Mouse (Mus musculus) liver, embryonic 16.5 days (tissue): ENCODE data around the gene Nhlh1. TPM values are rescaled to one million over a fixed set of nuclear protein-coding genes. Genes with fewer than 3 reads are reported as not detected.
A peak's percentile ranks its signal among the peaks of the same experiment; 100 is the strongest.

ENCODE experiments used
- ATAC-seq: fragments of 200-750 bp; cut with Nextera tagmentation; 2 replicates; pipeline ENCODE4 v1.8.0; 2017; ENCODE audit warnings: low read depth, mild to moderate bottlenecking, moderate number of reproducible peaks, moderate library complexity
- H3K27ac ChIP-seq: fragments of 300-500 bp; sonication (generic); 2 replicates; pipeline ENCODE4 v1.5.1; 2014; ENCODE audit warnings: mild to moderate bottlenecking, low read length
- H3K27me3 ChIP-seq: fragments of 300-500 bp; sonication (generic); 2 replicates; pipeline ENCODE4 v1.6.1; 2014; ENCODE audit warnings: low read depth, low read length, mixed read lengths; ENCODE audit not compliant: control insufficient read depth, insufficient read depth
- H3K36me3 ChIP-seq: fragments of 300-500 bp; sonication (generic); 2 replicates; pipeline ENCODE4 v1.6.1; 2014; ENCODE audit warnings: mild to moderate bottlenecking; ENCODE audit not compliant: control insufficient read depth, insufficient read depth
- H3K4me1 ChIP-seq: fragments of 300-500 bp; sonication (generic); 2 replicates; pipeline ENCODE4 v1.6.1; 2014; ENCODE audit warnings: low read depth, low read length, mixed read lengths; ENCODE audit not compliant: control insufficient read depth
- H3K4me2 ChIP-seq: fragments of 300-500 bp; sonication (generic); 2 replicates; pipeline ENCODE4 v1.6.1; 2014; ENCODE audit warnings: low read depth, low read length, mixed read lengths
- H3K4me3 ChIP-seq: fragments of 300-500 bp; sonication (generic); 2 replicates; pipeline ENCODE4 v1.5.1; 2014; ENCODE audit warnings: low read depth, mild to moderate bottlenecking, low read length
- H3K9ac ChIP-seq: fragments of 300-500 bp; sonication (generic); 2 replicates; pipeline ENCODE4 v1.6.1; 2014; ENCODE audit warnings: low read depth, low read length
- H3K9me3 ChIP-seq: fragments of 300-500 bp; sonication (generic); replicated peaks from 2 replicates; pipeline ENCODE4 v1.6.1; 2016; ENCODE audit warnings: low read length; ENCODE audit not compliant: control insufficient read depth
- WGBS: fragments of 180-500 bp; shearing (Covaris S2); extraction: QIAGEN DNeasy Blood & Tissue Kit; methylation state at CpG from one replicate; pipeline ENCODE4 v1.1.7; 2014; ENCODE audit not compliant: insufficient replicate concordance; 5-methylcytosine and 5-hydroxymethylcytosine counted together
- polyA plus RNA-seq: library from polyadenylated mRNA; unstranded; fragments of >200 nt; fragmentation: Nextera tagmentation; extraction: Ambion mirVana; gene quantifications from 2 replicates; pipeline ENCODE4 v1.2.1, GENCODE M21; 2015

Gene Nhlh1
- polyA plus RNA-seq, result not detected in 2 replicates

GRCm38 (mm10) chr1:172057491-172057921, at the start of gene Nhlh1:
TSS of gene Nhlh1 (minus strand) at chr1:172057573.
- ATAC-seq, result no peak
- Histone ChIP-seq H3K27ac (no peak within 1 kb of the TSS), H3K9me3 (no peaks in the 10 kb centered on the region), H3K4me1 (no peaks in the 10 kb centered on the region), H3K9ac (no peak within 1 kb of the TSS), H3K27me3 (peaks cover 28% of the 10 kb centered on the region), H3K4me2 (no peak within 1 kb of the TSS), H3K4me3 (no peak within 1 kb of the TSS), H3K36me3 (no peaks in the 10 kb centered on the region)
- 58% methylated on average over 2 of the region's 2 CpGs for WGBS

- Histone ChIP-seq H3K4me1 (no peaks in the 10 kb centered on the region), H3K27me3 (no peaks in the 10 kb centered on the region), H3K27ac (no peak overlapping the region), H3K9ac (no peak overlapping the region), H3K4me3 (no peak overlapping the region), H3K4me2 (no peak overlapping the region), H3K36me3 (peaks cover 61% of the 10 kb centered on the region), H3K9me3 (no peaks in the 10 kb centered on the region)
- WGBS, result 80% methylated on average over 11 of the region's 11 CpGs
- ATAC-seq, result no peak
These were observed 47.7 kb upstream of the Nhlh1 start for GRCm38 (mm10) chr1:172105101-172105500.

- peaks cover 56% of the 10 kb centered on the region for H3K36me3 ChIP-seq
- WGBS, result 80% methylated on average over 4 of the region's 4 CpGs
These were observed 46.2 kb upstream of the Nhlh1 start for GRCm38 (mm10) chr1:172103619-172104018.

GRCm38 (mm10) chr1:172099325-172100033, 42.1 kb upstream of the Nhlh1 start:
- H3K9ac ChIP-seq, result no peak overlapping the region
- ATAC-seq, result no peak
- H3K36me3 ChIP-seq, result peaks cover 39% of the 10 kb centered on the region
- no peaks in the 10 kb centered on the region for H3K9me3 ChIP-seq
- no peaks in the 10 kb centered on the region for H3K4me1 ChIP-seq
- no peak overlapping the region for H3K4me3 ChIP-seq
- 78% methylated on average over 6 of the region's 6 CpGs for WGBS
- no peak overlapping the region for H3K4me2 ChIP-seq
- H3K27ac ChIP-seq, result no peak overlapping the region
- no peaks in the 10 kb centered on the region for H3K27me3 ChIP-seq

More at GRCm38 (mm10) chr1:172103619-172104018, 46.2 kb upstream of the Nhlh1 start:
- Histone ChIP-seq H3K9ac (no peak overlapping the region), H3K27ac (no peak overlapping the region), H3K9me3 (no peaks in the 10 kb centered on the region), H3K4me3 (no peak overlapping the region), H3K27me3 (no peaks in the 10 kb centered on the region), H3K4me2 (no peak overlapping the region), H3K4me1 (no peaks in the 10 kb centered on the region)
- ATAC-seq, result no peak

GRCm38 (mm10) chr1:172095202-172095601, 37.8 kb upstream of the Nhlh1 start:
- peaks cover 35% of the 10 kb centered on the region for H3K36me3 ChIP-seq
- 48% methylated on average over 6 of the region's 6 CpGs for WGBS
- no peaks in the 10 kb centered on the region for H3K4me1 ChIP-seq
- ATAC-seq, result no peak
- no peak overlapping the region for H3K4me3 ChIP-seq
- H3K27ac ChIP-seq, result no peak overlapping the region
- H3K9me3 ChIP-seq, result no peaks in the 10 kb centered on the region
- H3K9ac ChIP-seq, result no peak overlapping the region
- H3K4me2 ChIP-seq, result no peak overlapping the region
- H3K27me3 ChIP-seq, result no peaks in the 10 kb centered on the region

- Histone ChIP-seq H3K4me2 (no peak overlapping the region), H3K27me3 (no peaks in the 10 kb centered on the region), H3K36me3 (peaks cover 31% of the 10 kb centered on the region), H3K9me3 (no peaks in the 10 kb centered on the region), H3K9ac (no peak overlapping the region), H3K27ac (no peak overlapping the region), H3K4me3 (no peak overlapping the region), H3K4me1 (no peaks in the 10 kb centered on the region)
- no peak for ATAC-seq
These were observed 36.9 kb upstream of the Nhlh1 start for GRCm38 (mm10) chr1:172094295-172094694.

- Histone ChIP-seq H3K4me2 (no peak overlapping the region), H3K4me3 (no peak overlapping the region), H3K27me3 (no peaks in the 10 kb centered on the region), H3K4me1 (no peaks in the 10 kb centered on the region), H3K27ac (no peak overlapping the region), H3K9me3 (no peaks in the 10 kb centered on the region), H3K36me3 (peaks cover 31% of the 10 kb centered on the region), H3K9ac (no peak overlapping the region)
- 76% methylated on average over 3 of the region's 3 CpGs for WGBS
- no peak for ATAC-seq
These were observed 36.1 kb upstream of the Nhlh1 start for GRCm38 (mm10) chr1:172093522-172093921.

- Histone ChIP-seq H3K4me3 (peak overlapping the region; percentile 96), H3K9ac (peak overlapping the region; percentile 92), H3K27me3 (no peaks in the 10 kb centered on the region), H3K9me3 (no peaks in the 10 kb centered on the region), H3K4me1 (peaks cover 17% of the 10 kb centered on the region), H3K27ac (peak overlapping the region; percentile 82), H3K4me2 (peak overlapping the region; percentile 79), H3K36me3 (no peaks in the 10 kb centered on the region)
- ATAC-seq, result peak; percentile 54
- under 1% methylated on average over 24 of the region's 24 CpGs for WGBS
These were observed 25.6 kb upstream of the Nhlh1 start for GRCm38 (mm10) chr1:172082899-172083445.

- Histone ChIP-seq H3K4me2 (peak within 1 kb of the TSS; percentile 79), H3K36me3 (no peaks in the 10 kb centered on the region), H3K27ac (peak within 1 kb of the TSS; percentile 82), H3K27me3 (no peaks in the 10 kb centered on the region), H3K4me1 (peaks cover 17% of the 10 kb centered on the region), H3K4me3 (peak within 1 kb of the TSS; percentile 96), H3K9me3 (no peaks in the 10 kb centered on the region), H3K9ac (peak within 1 kb of the TSS; percentile 92)
- under 1% methylated on average over 40 of the region's 40 CpGs for WGBS
- ATAC-seq, result peak; percentile 98
These were observed 24.9 kb upstream of the Nhlh1 start, which contains the start of the genes Copa and Ncstn for GRCm38 (mm10) chr1:172082101-172082898. TSS of gene Copa (plus strand) at chr1:172082529. TSS of gene Ncstn (minus strand) at chr1:172082795.
